Mouse (Mus musculus) thymus, adult 18-20 months (tissue): Measurements from ENCODE around the gene 1700020A23Rik.
"Not testable (repeated sequence)": the region's sequence is repeated elsewhere in the genome, so short reads cannot be mapped to it uniquely, and the experiment has no call there.

Source experiments
- DNase-seq, 2 experiments: peaks; one replicate each; pipeline ENCODE4 v3.0.0; 2022; ENCODE audit warnings: mixed read lengths in 2 of 2

Gene 1700020A23Rik

DNA sequence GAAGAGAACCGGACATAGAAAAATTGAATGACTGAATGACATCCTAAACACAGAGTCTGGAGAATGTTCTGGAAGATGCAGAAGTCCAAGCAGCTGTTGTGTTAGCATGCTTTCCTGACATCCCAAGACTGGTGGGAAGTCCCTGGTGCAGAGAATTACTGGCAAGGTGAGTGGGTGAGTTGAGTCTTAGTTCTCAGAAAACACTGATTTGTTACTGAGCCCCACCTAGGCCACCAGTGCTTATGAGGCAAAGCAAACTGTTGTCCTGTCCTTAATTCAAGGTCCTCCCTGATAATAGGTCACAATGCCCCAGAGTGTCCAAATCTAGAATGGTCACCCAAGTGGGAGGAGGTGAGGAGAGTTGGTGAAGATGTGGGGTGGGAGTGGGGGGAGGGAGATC, at the start of gene 1700020A23Rik, which contains the start of gene Gm28372:
Gene 1700020A23Rik (plus strand): TSS at position 321 of the 400 bp plus-strand sequence.
Gene Gm28372 (plus strand): TSS at position 301 of the 400 bp plus-strand sequence.
- DNase-seq = no peak

GRCm38 (mm10) chr2:130357551-130357950, 47.5 kb upstream of the 1700020A23Rik start:
- DNase-seq = no peak

DNA sequence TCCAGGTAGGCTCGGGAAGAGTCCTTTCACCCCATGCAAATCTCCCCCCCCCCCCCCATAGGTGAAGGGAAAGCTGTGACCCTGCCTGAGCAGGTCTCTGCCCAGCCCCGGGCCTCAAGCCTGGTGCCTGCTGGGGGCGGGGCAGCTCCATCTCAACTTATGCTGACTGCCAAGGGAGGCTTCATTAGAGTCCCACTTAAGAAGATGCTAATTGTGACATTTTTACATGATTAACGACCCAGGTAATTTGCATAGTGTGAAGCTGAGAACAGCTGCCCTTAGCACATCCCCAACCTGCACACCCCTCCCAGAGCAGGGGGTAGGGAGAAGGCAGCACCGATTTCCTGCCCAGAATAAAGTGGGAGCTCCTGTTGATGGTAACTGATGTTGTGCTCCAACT, 46.2 kb upstream of the 1700020A23Rik start:
- DNase-seq = no peak

DNA sequence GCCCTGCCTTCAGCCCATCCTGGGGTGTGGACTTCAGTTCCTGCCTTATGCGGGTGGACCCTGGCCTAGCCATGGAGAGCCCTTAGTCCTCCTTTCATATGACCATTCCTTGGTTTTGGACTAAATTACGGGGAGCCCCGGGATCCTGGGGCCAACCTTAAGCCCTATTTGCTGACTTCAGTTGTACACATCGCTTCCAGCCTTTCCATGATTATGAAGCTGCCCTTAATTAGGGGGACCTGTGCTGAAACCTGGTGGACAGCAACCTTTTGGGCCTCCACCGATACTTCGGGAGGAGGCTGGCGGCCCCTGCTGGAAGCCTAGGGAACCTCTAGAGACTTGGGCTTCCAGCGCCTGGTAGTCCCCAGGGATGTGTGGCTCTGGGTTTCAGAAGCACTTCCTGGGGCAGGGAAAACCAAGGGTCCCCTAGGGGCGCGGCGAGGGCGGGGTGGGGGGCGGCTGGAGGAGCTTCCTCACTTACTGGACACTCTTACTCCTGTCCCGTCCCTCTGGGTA, 42.5 kb upstream of the 1700020A23Rik start:
- no peak for DNase-seq

DNA sequence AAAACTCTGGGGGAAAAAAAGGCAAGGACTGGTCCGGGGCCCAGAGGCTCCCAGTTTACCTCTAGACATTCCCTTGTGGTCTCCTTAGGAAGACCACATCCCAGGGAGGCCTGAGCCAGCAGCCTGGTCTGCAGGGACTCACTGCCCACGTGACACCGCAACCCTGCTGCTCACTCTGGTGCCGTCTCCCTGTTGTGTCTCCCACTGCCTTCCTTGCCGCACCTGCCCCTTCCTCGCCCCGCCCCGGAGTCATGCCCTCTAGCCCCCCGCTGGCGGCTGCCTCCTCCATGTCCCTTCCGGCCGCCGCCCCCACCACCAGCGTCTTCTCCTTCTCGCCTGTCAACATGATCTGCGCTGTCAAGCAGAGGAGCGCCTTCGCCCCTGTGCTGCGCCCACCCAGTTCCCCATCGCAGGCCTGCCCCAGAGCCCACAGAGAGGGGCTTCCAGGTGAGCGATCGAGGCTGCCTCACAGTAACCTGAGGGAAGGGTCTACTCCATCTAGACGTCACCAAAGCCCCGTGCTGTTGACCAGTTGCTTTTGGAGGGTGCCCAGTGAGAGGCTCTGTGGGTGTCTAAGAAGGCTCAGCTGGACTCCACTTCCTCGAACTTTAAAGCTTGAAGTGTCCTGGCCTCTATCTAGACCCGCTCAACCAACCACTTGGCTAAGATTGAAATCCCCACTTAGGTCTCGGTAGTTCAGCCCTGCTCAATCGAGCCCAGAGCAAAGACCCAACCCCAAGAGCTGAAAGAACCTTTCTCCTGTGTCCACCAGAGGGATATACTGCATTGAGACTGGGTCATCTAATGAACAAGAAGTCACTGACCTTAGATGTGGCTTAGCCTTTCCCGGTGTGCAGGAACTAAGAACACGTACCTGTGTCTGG, 39.6 kb upstream of the 1700020A23Rik start:
- DNase-seq = peak; percentile 10 to 11

DNA sequence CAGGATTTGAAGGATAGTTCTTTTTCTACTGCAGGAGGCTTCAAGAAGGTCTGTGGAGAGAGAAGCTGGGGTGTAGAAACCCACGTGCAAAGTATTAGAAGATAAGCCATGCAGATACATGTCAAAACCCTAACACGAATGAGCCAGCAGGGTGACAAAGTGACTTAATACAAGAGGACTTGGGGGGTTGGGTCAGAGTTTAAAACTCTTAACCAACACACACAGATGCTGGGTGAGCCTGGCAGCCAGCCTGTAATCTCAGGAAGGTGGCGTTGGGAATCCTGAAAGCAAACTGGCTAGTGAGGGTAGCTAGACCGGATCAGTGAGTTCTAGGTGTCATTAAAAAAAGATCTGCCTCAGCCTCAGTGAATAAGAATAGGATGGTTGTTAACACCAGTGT, 37.7 kb upstream of the 1700020A23Rik start:
- no peak for DNase-seq

- DNase-seq = not testable (repeated sequence)
Observed at GRCm38 (mm10) chr2:130373026-130373425, 32.0 kb upstream of the 1700020A23Rik start.

DNA sequence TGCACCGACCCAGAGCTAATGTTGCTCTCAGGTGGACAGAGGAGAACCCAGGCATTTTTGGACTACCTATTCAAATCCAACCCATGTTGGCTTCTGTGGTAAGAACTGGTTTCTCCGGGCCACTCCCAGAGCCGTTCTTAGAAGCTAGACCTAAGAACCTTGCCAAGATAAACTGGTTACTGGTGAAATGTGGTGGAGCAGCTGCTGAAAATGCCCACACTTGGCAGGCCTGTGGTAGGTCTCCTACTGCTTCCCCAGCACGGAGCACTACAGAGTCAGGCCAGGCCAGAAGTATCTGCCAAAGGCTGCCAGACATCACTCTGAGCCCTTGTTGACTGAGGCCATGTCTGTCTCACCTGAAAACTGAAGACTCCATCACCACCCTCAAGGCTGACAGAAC, 30.1 kb upstream of the 1700020A23Rik start:
- no peak for DNase-seq

GRCm38 (mm10) chr2:130383205-130383604, 21.9 kb upstream of the 1700020A23Rik start:
- DNase-seq = no peak

DNA sequence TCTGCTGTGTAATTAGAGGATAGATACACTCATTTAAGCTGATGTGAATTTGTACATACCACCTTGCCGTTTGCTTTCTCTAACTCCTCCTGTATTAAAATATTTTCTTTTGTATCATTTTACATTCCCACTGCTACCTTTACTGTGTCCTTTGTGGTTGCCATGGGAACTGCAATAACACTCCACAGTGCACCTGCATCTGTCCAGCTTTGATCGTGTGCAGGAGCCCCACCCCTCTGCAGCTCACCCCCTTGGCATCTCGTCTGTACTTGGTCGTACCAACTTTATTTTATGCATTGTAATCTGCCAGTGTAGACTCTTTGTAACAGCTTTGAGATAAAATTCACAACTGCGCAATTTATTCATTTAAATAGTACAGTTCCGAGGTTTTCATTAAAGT, 21.2 kb upstream of the 1700020A23Rik start:
- peak in 1 of 2 experiments; percentile 33 for DNase-seq

DNA sequence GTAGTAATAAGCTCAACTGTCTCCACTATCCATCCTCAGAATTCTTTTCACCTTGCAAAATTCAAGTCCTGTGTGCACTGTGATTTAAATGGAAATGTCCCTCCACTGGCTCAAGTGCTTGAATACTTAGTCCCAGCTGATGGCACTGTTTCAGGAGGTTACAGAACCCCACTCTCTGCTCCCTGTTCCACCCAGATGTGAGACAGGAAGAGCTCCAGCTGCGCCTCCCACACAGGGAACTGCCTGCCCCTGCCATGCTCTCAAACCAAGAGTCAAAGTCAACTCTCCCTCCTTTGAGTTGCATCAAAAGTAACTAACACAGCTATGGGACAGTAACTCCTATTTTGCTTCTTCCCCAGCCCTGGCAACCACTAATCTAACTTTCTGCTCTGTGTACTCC, 18.8 kb upstream of the 1700020A23Rik start:
- DNase-seq = no peak

DNA sequence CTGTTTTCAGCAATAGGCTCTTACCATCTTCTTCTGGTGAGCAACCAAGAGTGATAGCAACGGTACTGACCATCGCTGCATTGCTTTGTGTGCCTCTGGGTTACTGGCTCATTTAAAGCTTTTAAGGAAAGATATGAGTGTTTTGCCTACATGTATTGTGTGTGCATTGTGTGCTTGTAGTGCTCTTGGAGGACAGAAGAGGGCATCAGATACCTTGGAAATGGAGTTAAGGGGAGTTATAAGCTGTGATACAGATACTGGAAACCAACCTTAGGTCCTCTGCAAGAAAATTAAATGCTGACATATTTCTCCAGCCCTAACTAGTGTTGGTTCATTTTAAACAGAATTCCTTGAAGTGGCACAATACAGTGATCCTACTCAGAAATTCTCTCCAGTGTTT, 16.3 kb upstream of the 1700020A23Rik start:
- DNase-seq = no peak

DNA sequence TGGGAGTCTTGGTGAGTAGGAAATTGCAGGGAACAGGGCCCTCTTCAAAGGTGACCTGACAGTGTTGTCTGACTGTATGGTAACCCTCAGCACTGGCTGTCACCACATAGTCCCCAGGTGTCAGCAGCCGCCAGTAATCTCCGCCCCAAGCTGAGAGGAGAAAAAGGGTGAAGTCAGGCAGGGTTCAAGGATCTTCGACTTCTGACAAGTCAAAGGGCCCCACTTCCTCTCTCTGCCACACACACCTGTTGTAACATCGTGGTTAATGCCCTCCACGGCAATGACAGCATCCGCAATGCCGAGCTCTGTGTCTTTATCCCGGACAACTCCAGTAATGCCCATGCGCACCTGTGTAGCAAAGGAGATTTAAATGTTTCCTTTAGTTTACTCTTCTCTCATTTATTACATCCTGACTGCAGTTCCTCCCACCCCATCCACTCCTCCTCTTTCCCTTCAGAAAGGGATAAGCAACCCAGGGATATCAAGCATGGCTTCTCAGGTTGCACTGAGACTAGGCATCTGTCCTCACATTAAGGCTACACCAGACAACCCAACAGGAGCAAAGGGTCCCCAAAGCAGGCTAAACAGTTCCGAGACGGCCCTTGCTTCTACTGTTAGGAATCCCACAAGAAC, 13.9 kb upstream of the 1700020A23Rik start:
- DNase-seq = peak; percentile 66 to 78

GRCm38 (mm10) chr2:130392836-130393235, 12.2 kb upstream of the 1700020A23Rik start:
- DNase-seq = no peak

- DNase-seq = no peak
Observed at GRCm38 (mm10) chr2:130395696-130396095, 9.4 kb upstream of the 1700020A23Rik start.

- DNase-seq = no peak
Observed at GRCm38 (mm10) chr2:130397186-130397985, 7.7 kb upstream of the 1700020A23Rik start, which contains the start of gene Cpxm1. Gene Cpxm1 (minus strand): TSS chr2:130397574.

- DNase-seq = no peak
Observed at GRCm38 (mm10) chr2:130398091-130398490, 7.0 kb upstream of the 1700020A23Rik start.

GRCm38 (mm10) chr2:130400046-130400445, 5.0 kb upstream of the 1700020A23Rik start:
- DNase-seq = no peak

DNA sequence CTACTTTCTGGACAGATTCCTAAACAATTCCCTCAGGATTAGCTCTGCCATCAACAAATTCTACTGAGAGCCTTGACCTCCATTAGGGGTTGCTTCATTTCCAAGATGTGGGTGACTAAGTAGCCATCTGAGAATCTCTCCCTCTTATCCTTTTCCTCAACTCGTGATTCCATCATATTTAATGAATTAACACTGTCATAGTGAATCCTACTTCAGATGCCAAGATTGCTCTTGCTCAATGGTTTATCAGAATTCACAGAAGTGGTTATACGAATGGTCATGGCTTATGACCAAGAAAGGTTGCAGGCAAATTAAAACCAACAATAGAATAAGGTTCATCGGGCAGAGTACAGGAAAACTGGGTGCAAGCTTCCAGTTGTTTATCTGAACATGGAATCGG, 3.2 kb upstream of the 1700020A23Rik start:
- DNase-seq = no peak

- no peak for DNase-seq
Observed at GRCm38 (mm10) chr2:130406178-130406577, 1.1 kb downstream of the 1700020A23Rik start, which contains the start of gene Tmem239. Gene Tmem239 (plus strand): TSS chr2:130406478.

DNA sequence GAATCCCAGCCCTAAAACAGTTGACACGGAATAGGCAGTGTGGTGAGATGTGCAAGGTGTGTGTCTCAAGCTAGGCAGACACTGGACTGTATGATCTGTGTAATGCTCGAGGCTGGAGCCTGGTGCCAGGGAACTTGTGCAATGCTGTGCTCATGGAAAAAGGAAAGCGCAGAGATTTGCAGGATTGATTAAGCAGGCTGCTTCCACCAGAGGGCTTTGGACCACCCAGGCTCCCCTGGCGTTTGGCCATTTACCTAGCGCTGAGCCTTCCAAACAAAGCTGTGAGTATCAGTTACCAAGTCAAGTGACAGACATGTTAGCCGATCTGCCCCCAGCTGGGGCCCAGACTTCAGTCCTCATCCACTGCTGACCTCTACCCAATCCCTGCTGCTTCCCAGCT, 3.1 kb downstream of the 1700020A23Rik start:
- DNase-seq = no peak
